Mouse (Mus musculus): ENCODE results near the gene Slc39a2. TPM values are rescaled to one million over a fixed set of nuclear protein-coding genes. Genes with fewer than 3 reads are reported as not detected.

Slc39a2 gene
- polyA plus RNA-seq, 1 experiment from 2014 or later: 0.29 TPM

GRCm38 (mm10) chr14:51884031-51884544 lies 8.6 kb upstream of the Slc39a2 start:
- H3K27ac ChIP-seq: peak overlapping the region; percentile 81
- H3K9ac ChIP-seq: peak overlapping the region; percentile 40
- peak overlapping the region; percentile 90 for H3K4me2 ChIP-seq
- H3K36me3 ChIP-seq: peaks cover 26% of the 10 kb centered on the region
- peak; percentile 12; the same call in 1 of the 2 replicates for ATAC-seq (replicated peaks; ENCODE audit: insufficient number of reproducible peaks, insufficient read depth, low FRiP score, low read depth)
- H3K27me3 ChIP-seq: no peaks in the 10 kb centered on the region
- 2% methylated on average over 14 of the region's 14 CpGs for WGBS
- H3K4me3 ChIP-seq: peak overlapping the region; percentile 89
- H3K4me1 ChIP-seq (replicated peaks): peaks cover 17% of the 10 kb centered on the region
- no peaks in the 10 kb centered on the region for H3K9me3 ChIP-seq (replicated peaks)

- peak within 1 kb of the TSS; percentile 81 for H3K27ac ChIP-seq
- H3K9ac ChIP-seq: peak within 1 kb of the TSS; percentile 75
- peak; percentile 96 for ATAC-seq (replicated peaks; ENCODE audit: insufficient number of reproducible peaks, insufficient read depth, low FRiP score, low read depth)
- peak within 1 kb of the TSS; percentile 90 for H3K4me2 ChIP-seq
- peaks cover 32% of the 10 kb centered on the region for H3K36me3 ChIP-seq
- H3K27me3 ChIP-seq: no peaks in the 10 kb centered on the region
- H3K4me3 ChIP-seq: peak within 1 kb of the TSS; percentile 89
- WGBS: under 1% methylated on average over 43 of the region's 43 CpGs
- H3K4me1 ChIP-seq (replicated peaks): peaks cover 17% of the 10 kb centered on the region
- H3K9me3 ChIP-seq (replicated peaks): no peaks in the 10 kb centered on the region
Measured at GRCm38 (mm10) chr14:51884598-51885331, 7.9 kb upstream of the Slc39a2 start, which contains the start of gene Mettl17. Gene Mettl17 (plus strand): TSS chr14:51884842.

- 67% methylated on average over 6 of the region's 6 CpGs for WGBS
- H3K4me2 ChIP-seq: peak overlapping the region; percentile 90
- H3K27ac ChIP-seq: no peak overlapping the region
- H3K9ac ChIP-seq: no peak overlapping the region
- H3K36me3 ChIP-seq: peaks cover 45% of the 10 kb centered on the region
- H3K4me1 ChIP-seq (replicated peaks): peaks cover 17% of the 10 kb centered on the region
- peak overlapping the region; percentile 89; the same call in 1 of the 2 replicates for H3K4me3 ChIP-seq
- no peaks in the 10 kb centered on the region for H3K27me3 ChIP-seq
- ATAC-seq (replicated peaks; ENCODE audit: insufficient number of reproducible peaks, insufficient read depth, low FRiP score, low read depth): no peak
- no peaks in the 10 kb centered on the region for H3K9me3 ChIP-seq (replicated peaks)
Measured at GRCm38 (mm10) chr14:51886051-51886450, 6.6 kb upstream of the Slc39a2 start.

GRCm38 (mm10) chr14:51889833-51890232 lies 2.9 kb upstream of the Slc39a2 start:
- Histone ChIP-seq H3K9me3 (replicated peaks) (no peaks in the 10 kb centered on the region), H3K4me3 (no peak overlapping the region), H3K36me3 (peaks cover 54% of the 10 kb centered on the region), H3K4me1 (replicated peaks) (peaks cover 26% of the 10 kb centered on the region), H3K27ac (no peak overlapping the region), H3K4me2 (no peak overlapping the region), H3K9ac (no peak overlapping the region), H3K27me3 (no peaks in the 10 kb centered on the region)
- WGBS: 82% methylated on average over 6 of the region's 6 CpGs
- ATAC-seq (replicated peaks; ENCODE audit: insufficient number of reproducible peaks, insufficient read depth, low FRiP score, low read depth): no peak

- 30% methylated on average over 10 of the region's 10 CpGs for WGBS
- no peak overlapping the region for H3K27ac ChIP-seq
Measured at GRCm38 (mm10) chr14:51893094-51893794, 555 bp downstream of the Slc39a2 start.

GRCm38 (mm10) chr14:51893809-51894208 lies 1.1 kb downstream of the Slc39a2 start:
- H3K27ac ChIP-seq: no peak overlapping the region
- ATAC-seq (replicated peaks; ENCODE audit: insufficient number of reproducible peaks, insufficient read depth, low FRiP score, low read depth): no peak

More at GRCm38 (mm10) chr14:51893094-51893794, 555 bp downstream of the Slc39a2 start:
- H3K36me3 ChIP-seq: peaks cover 36% of the 10 kb centered on the region
- no peak overlapping the region for H3K4me3 ChIP-seq
- H3K4me1 ChIP-seq (replicated peaks): peaks cover 12% of the 10 kb centered on the region
- H3K9ac ChIP-seq: no peak overlapping the region
- no peaks in the 10 kb centered on the region for H3K9me3 ChIP-seq (replicated peaks)
- ATAC-seq (replicated peaks; ENCODE audit: insufficient number of reproducible peaks, insufficient read depth, low FRiP score, low read depth): peak; percentile 57; the same call in 1 of the 2 replicates
- no peak overlapping the region for H3K4me2 ChIP-seq
- H3K27me3 ChIP-seq: no peaks in the 10 kb centered on the region

GRCm38 (mm10) chr14:51895071-51895470 lies 2.4 kb downstream of the Slc39a2 start:
- H3K9ac ChIP-seq: no peak overlapping the region
- ATAC-seq (replicated peaks; ENCODE audit: insufficient number of reproducible peaks, insufficient read depth, low FRiP score, low read depth): no peak
- 80% methylated on average over 14 of the region's 14 CpGs for WGBS

More at GRCm38 (mm10) chr14:51893809-51894208, 1.1 kb downstream of the Slc39a2 start:
- Histone ChIP-seq H3K9ac (no peak overlapping the region), H3K36me3 (peaks cover 31% of the 10 kb centered on the region), H3K4me1 (replicated peaks) (peaks cover 12% of the 10 kb centered on the region), H3K27me3 (no peaks in the 10 kb centered on the region), H3K4me3 (no peak overlapping the region), H3K9me3 (replicated peaks) (no peaks in the 10 kb centered on the region), H3K4me2 (no peak overlapping the region)
- 42% methylated on average over 3 of the region's 3 CpGs for WGBS

GRCm38 (mm10) chr14:51896019-51896418 lies 3.3 kb downstream of the Slc39a2 start:
- no peak for ATAC-seq (replicated peaks; ENCODE audit: insufficient number of reproducible peaks, insufficient read depth, low FRiP score, low read depth)
- Histone ChIP-seq H3K9me3 (replicated peaks) (no peaks in the 10 kb centered on the region), H3K27ac (no peak overlapping the region), H3K4me2 (no peak overlapping the region), H3K4me3 (no peak overlapping the region), H3K36me3 (peaks cover 9% of the 10 kb centered on the region), H3K4me1 (replicated peaks) (peaks cover 12% of the 10 kb centered on the region), H3K9ac (no peak overlapping the region), H3K27me3 (no peaks in the 10 kb centered on the region)
- WGBS: 62% methylated on average over 6 of the region's 6 CpGs

More at GRCm38 (mm10) chr14:51895071-51895470, 2.4 kb downstream of the Slc39a2 start:
- no peak overlapping the region for H3K4me2 ChIP-seq
- no peak overlapping the region for H3K27ac ChIP-seq
- H3K4me1 ChIP-seq (replicated peaks): peaks cover 12% of the 10 kb centered on the region
- H3K27me3 ChIP-seq: no peaks in the 10 kb centered on the region
- no peak overlapping the region for H3K4me3 ChIP-seq
- no peaks in the 10 kb centered on the region for H3K9me3 ChIP-seq (replicated peaks)
- peaks cover 18% of the 10 kb centered on the region for H3K36me3 ChIP-seq

- Histone ChIP-seq H3K4me2 (no peak overlapping the region), H3K9ac (no peak overlapping the region), H3K4me1 (replicated peaks) (peaks cover 12% of the 10 kb centered on the region), H3K4me3 (no peak overlapping the region), H3K27ac (no peak overlapping the region), H3K9me3 (replicated peaks) (no peaks in the 10 kb centered on the region), H3K36me3 (peaks cover 3% of the 10 kb centered on the region; the same call in 1 of the 2 replicates), H3K27me3 (no peaks in the 10 kb centered on the region)
- 75% methylated on average over 8 of the region's 8 CpGs for WGBS
- ATAC-seq (replicated peaks; ENCODE audit: insufficient number of reproducible peaks, insufficient read depth, low FRiP score, low read depth): no peak
Measured at GRCm38 (mm10) chr14:51896539-51897170, 4.0 kb downstream of the Slc39a2 start.

GRCm38 (mm10) chr14:51899351-51899750 lies 6.7 kb downstream of the Slc39a2 start:
- Histone ChIP-seq H3K27ac (no peak overlapping the region), H3K4me3 (no peak overlapping the region), H3K4me2 (no peak overlapping the region), H3K9ac (no peak overlapping the region), H3K9me3 (replicated peaks) (no peaks in the 10 kb centered on the region), H3K36me3 (no peaks in the 10 kb centered on the region), H3K27me3 (no peaks in the 10 kb centered on the region), H3K4me1 (replicated peaks) (peaks cover 11% of the 10 kb centered on the region)
- WGBS: 87% methylated on average over 1 of the region's 1 CpGs
- no peak for ATAC-seq (replicated peaks; ENCODE audit: insufficient number of reproducible peaks, insufficient read depth, low FRiP score, low read depth)

Measured in heart, embryonic 15.5 days (tissue).